Mouse (Mus musculus) brain, embryonic 14.5 days (tissue): ENCODE measurements around the gene Rdh9.

Experiments
- CTCF ChIP-seq: fragments of 200-500 bp; IDR thresholded peaks from 2 replicates; pipeline ENCODE4 v1.5.1; 2012; ENCODE audit warnings: inconsistent platforms, mild to moderate bottlenecking, moderate library complexity, borderline replicate concordance; ENCODE audit not compliant: insufficient read depth, insufficient read length; ENCODE audit errors: extremely low read depth
- POLR2A ChIP-seq: fragments of 200-500 bp; IDR thresholded peaks from 2 replicates; pipeline ENCODE4 v1.6.1; 2012; ENCODE audit warnings: mild to moderate bottlenecking, inconsistent platforms, borderline replicate concordance; ENCODE audit not compliant: poor library complexity, insufficient read depth, insufficient read length, severe bottlenecking; ENCODE audit errors: extremely low read depth

GRCm38 (mm10) chr10:127747254-127747653, 28.9 kb upstream of the Rdh9 start:
- TF ChIP-seq CTCF (no peak), POLR2A (no peak)
